Mouse (Mus musculus): ENCODE measurements around the gene Mcfd2. TPM values are rescaled to one million over a fixed set of nuclear protein-coding genes. Genes with fewer than 3 reads are reported as not detected.
"Not testable (repeated sequence)": the region's sequence is repeated elsewhere in the genome, so short reads cannot be mapped to it uniquely, and the experiment has no call there.

Gene Mcfd2
- polyA plus RNA-seq, 1 experiment from 2014 or later, result 85.7 TPM

GRCm38 (mm10) chr17:87304151-87304894, 38.6 kb upstream of the Mcfd2 start:
- no peak for ATAC-seq (ENCODE audit: insufficient number of reproducible peaks, insufficient read depth, low FRiP score, low TSS enrichment, low read depth)
- Histone ChIP-seq H3K36me3 (no peaks in the 10 kb centered on the region), H3K27me3 (no peaks in the 10 kb centered on the region), H3K27ac (no peak overlapping the region), H3K4me1 (peaks cover 6% of the 10 kb centered on the region), H3K4me2 (no peak overlapping the region), H3K9me3 (no peaks in the 10 kb centered on the region), H3K4me3 (no peak overlapping the region), H3K9ac (no peak overlapping the region)
- WGBS, result 84% methylated on average over 11 of the region's 11 CpGs

DNA sequence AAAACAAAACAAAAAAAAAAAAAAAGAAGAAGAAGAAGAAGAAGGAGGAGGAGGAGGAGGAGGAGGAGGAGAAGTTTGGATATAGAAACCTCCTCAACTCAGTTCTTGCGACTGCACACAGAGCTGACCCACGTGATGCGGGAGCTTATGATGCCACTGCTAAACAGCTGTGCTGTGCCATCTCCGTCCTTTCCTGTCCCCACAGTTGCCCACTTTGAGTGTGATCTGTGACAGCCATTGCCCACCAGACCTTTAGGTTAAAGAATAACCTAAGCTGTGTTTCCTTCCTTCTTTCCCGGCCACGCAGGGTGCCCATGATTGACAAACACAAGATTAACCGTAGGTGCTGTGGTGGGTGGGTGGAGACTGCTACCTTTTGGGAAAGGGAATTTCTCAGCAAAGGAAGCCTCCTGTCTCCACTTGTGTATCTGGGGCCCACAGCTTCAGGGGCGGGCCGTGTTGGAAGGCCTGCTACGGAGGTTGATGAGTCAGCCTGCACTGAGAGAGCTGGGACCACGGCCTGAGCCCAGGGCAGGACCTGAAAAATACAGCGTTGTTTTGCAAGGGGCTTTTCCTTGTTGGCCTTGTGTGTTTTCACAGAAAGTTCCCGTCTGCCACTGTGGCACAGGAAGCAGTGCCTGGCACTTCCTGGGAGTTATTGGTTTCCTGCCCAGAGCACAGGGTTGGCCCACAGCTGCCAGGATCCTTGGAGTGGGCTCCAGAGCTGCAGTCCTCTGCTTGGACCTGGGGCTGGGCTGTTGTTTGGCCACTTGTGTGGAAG, 36.5 kb upstream of the Mcfd2 start:
- no peak for ATAC-seq (ENCODE audit: insufficient number of reproducible peaks, insufficient read depth, low FRiP score, low TSS enrichment, low read depth)
- no peak overlapping the region for H3K4me2 ChIP-seq
- H3K9ac ChIP-seq, result no peak overlapping the region
- H3K4me3 ChIP-seq, result no peak overlapping the region
- H3K27ac ChIP-seq, result 0 out of 2 replicates have a peak overlapping the region, but pooled peaks have one; percentile 3
- 77% methylated on average over 13 of the region's 13 CpGs for WGBS
- H3K9me3 ChIP-seq, result no peaks in the 10 kb centered on the region
- no peaks in the 10 kb centered on the region for H3K36me3 ChIP-seq
- no peaks in the 10 kb centered on the region for H3K27me3 ChIP-seq
- peaks cover 12% of the 10 kb centered on the region for H3K4me1 ChIP-seq

DNA sequence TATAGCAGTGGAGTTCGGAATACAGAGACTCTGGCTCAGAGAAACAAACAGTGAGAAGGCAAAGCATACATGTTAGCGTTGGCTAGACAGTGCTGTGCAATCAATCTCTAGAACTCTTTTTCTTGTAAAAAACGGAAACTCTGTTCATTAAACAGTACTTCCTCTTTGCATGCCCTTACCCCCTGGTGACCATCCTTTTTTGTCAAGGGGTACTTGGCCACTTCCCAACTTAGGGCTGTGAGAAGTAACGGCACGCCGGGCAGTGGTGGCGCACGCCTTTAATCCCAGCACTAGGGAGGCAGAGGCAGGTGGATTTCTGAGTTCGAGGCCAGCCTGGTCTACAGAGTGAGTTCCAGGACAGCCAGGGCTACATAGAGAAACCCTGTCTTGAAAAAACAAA, 35.9 kb upstream of the Mcfd2 start:
- WGBS, result 91% methylated on average over 9 of the region's 9 CpGs
- H3K27ac ChIP-seq; H3K4me1 ChIP-seq; H3K36me3 ChIP-seq; H3K9me3 ChIP-seq; H3K4me3 ChIP-seq; H3K27me3 ChIP-seq; H3K4me2 ChIP-seq; ATAC-seq (ENCODE audit: insufficient number of reproducible peaks, insufficient read depth, low FRiP score, low TSS enrichment, low read depth); H3K9ac ChIP-seq: not testable (repeated sequence)

GRCm38 (mm10) chr17:87300340-87300739, 34.6 kb upstream of the Mcfd2 start:
- H3K9ac ChIP-seq, result no peak overlapping the region
- H3K4me3 ChIP-seq, result no peak overlapping the region
- no peaks in the 10 kb centered on the region for H3K9me3 ChIP-seq
- no peak overlapping the region for H3K27ac ChIP-seq
- no peaks in the 10 kb centered on the region for H3K36me3 ChIP-seq
- ATAC-seq (ENCODE audit: insufficient number of reproducible peaks, insufficient read depth, low FRiP score, low TSS enrichment, low read depth), result no peak
- H3K4me2 ChIP-seq, result no peak overlapping the region
- H3K4me1 ChIP-seq, result peaks cover 8% of the 10 kb centered on the region
- H3K27me3 ChIP-seq, result no peaks in the 10 kb centered on the region
- 87% methylated on average over 10 of the region's 10 CpGs for WGBS

- 66% methylated on average over 6 of the region's 6 CpGs for WGBS
- ATAC-seq (ENCODE audit: insufficient number of reproducible peaks, insufficient read depth, low FRiP score, low TSS enrichment, low read depth), result no peak
- H3K9ac ChIP-seq, result no peak overlapping the region
- H3K4me2 ChIP-seq, result no peak overlapping the region
- H3K9me3 ChIP-seq, result no peaks in the 10 kb centered on the region
- no peaks in the 10 kb centered on the region for H3K27me3 ChIP-seq
- H3K4me1 ChIP-seq, result peaks cover 8% of the 10 kb centered on the region
- no peaks in the 10 kb centered on the region for H3K36me3 ChIP-seq
- H3K4me3 ChIP-seq, result no peak overlapping the region
- H3K27ac ChIP-seq, result no peak overlapping the region
These were observed 33.2 kb upstream of the Mcfd2 start for GRCm38 (mm10) chr17:87298944-87299343.

GRCm38 (mm10) chr17:87296701-87297100, 31.0 kb upstream of the Mcfd2 start:
- H3K9me3 ChIP-seq; H3K36me3 ChIP-seq; H3K4me2 ChIP-seq; ATAC-seq (ENCODE audit: insufficient number of reproducible peaks, insufficient read depth, low FRiP score, low TSS enrichment, low read depth); H3K27me3 ChIP-seq; H3K4me1 ChIP-seq; H3K4me3 ChIP-seq; H3K9ac ChIP-seq; H3K27ac ChIP-seq: not testable (repeated sequence)
- 79% methylated on average over 1 of the region's 1 CpGs for WGBS

GRCm38 (mm10) chr17:87295738-87296137, 30.0 kb upstream of the Mcfd2 start:
- H3K4me3 ChIP-seq, result no peak overlapping the region
- 87% methylated on average over 7 of the region's 7 CpGs for WGBS

DNA sequence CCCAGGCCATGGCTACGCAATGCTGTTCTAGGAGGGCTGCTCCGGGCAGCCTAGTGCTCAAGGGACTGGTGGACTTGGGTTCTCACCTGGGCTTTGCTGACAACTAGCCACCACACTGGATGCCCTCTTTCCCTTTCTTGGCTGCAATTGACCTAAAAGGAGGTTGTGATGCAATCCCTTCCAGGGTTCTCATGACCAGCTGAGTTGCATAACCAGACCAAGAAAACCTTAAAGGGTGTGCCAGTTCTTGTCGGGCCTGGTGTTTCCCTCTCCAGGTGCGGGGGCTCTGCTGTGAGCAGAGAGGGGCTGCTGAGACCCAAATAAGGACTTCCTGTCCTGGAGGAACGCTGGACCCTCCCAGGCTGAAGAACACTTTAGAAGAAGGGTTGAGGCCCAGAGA, 27.4 kb upstream of the Mcfd2 start:
- peaks cover 4% of the 10 kb centered on the region for H3K4me1 ChIP-seq
- H3K9me3 ChIP-seq, result no peaks in the 10 kb centered on the region
- WGBS, result 82% methylated on average over 5 of the region's 5 CpGs
- H3K36me3 ChIP-seq, result 0 out of 2 replicates have a peak, but pooled peaks cover 4% of the 10 kb centered on the region
- peaks cover 10% of the 10 kb centered on the region; the same call in 1 of the 2 replicates for H3K27me3 ChIP-seq
- no peak overlapping the region for H3K4me2 ChIP-seq
- H3K9ac ChIP-seq, result no peak overlapping the region
- ATAC-seq (ENCODE audit: insufficient number of reproducible peaks, insufficient read depth, low FRiP score, low TSS enrichment, low read depth), result no peak
- no peak overlapping the region for H3K4me3 ChIP-seq
- H3K27ac ChIP-seq, result no peak overlapping the region

More at GRCm38 (mm10) chr17:87295738-87296137, 30.0 kb upstream of the Mcfd2 start:
- ATAC-seq (ENCODE audit: insufficient number of reproducible peaks, insufficient read depth, low FRiP score, low TSS enrichment, low read depth), result no peak
- no peaks in the 10 kb centered on the region for H3K9me3 ChIP-seq
- H3K9ac ChIP-seq, result no peak overlapping the region
- 0 out of 2 replicates have a peak, but pooled peaks cover 4% of the 10 kb centered on the region for H3K36me3 ChIP-seq
- no peak overlapping the region for H3K27ac ChIP-seq
- no peaks in the 10 kb centered on the region for H3K27me3 ChIP-seq
- H3K4me2 ChIP-seq, result no peak overlapping the region
- peaks cover 8% of the 10 kb centered on the region for H3K4me1 ChIP-seq

- Histone ChIP-seq H3K4me2 (no peak overlapping the region), H3K9me3 (no peaks in the 10 kb centered on the region), H3K27me3 (peaks cover 15% of the 10 kb centered on the region; the same call in 1 of the 2 replicates), H3K4me1 (peaks cover 14% of the 10 kb centered on the region), H3K4me3 (no peak overlapping the region), H3K36me3 (0 out of 2 replicates have a peak, but pooled peaks cover 4% of the 10 kb centered on the region), H3K27ac (no peak overlapping the region), H3K9ac (no peak overlapping the region)
- WGBS, result 87% methylated on average over 5 of the region's 5 CpGs
- no peak for ATAC-seq (ENCODE audit: insufficient number of reproducible peaks, insufficient read depth, low FRiP score, low TSS enrichment, low read depth)
These were observed 26.0 kb upstream of the Mcfd2 start for GRCm38 (mm10) chr17:87291782-87292181.

DNA sequence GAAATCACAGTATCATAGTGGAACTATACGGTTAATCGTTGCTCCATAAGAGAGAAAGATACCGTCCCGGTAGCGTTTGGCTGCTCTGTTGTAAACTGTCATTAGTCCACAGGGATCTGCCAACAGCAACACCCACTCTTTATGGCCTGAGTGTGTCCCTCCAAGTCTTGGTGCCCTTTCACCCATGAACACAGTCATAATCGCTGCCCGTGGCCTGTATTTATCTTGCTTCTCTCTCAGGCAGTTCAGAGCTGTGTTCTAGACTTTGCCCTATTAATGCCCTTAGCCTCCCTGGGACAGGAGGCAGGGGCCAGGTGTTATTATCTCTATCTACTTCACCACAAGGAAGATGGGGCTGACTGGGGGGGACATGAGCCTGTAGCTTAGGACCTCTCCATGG, 25.3 kb upstream of the Mcfd2 start:
- 96% methylated on average over 7 of the region's 7 CpGs for WGBS
- Histone ChIP-seq H3K27me3 (peaks cover 17% of the 10 kb centered on the region; the same call in 1 of the 2 replicates), H3K4me3 (no peak overlapping the region), H3K4me1 (peaks cover 21% of the 10 kb centered on the region), H3K4me2 (no peak overlapping the region), H3K27ac (no peak overlapping the region), H3K9ac (no peak overlapping the region), H3K36me3 (0 out of 2 replicates have a peak, but pooled peaks cover 4% of the 10 kb centered on the region), H3K9me3 (no peaks in the 10 kb centered on the region)
- ATAC-seq (ENCODE audit: insufficient number of reproducible peaks, insufficient read depth, low FRiP score, low TSS enrichment, low read depth), result no peak

- Histone ChIP-seq H3K4me2 (no peak overlapping the region), H3K9me3 (no peaks in the 10 kb centered on the region), H3K4me1 (peaks cover 24% of the 10 kb centered on the region), H3K36me3 (0 out of 2 replicates have a peak, but pooled peaks cover 4% of the 10 kb centered on the region), H3K27ac (no peak overlapping the region), H3K4me3 (no peak overlapping the region), H3K9ac (no peak overlapping the region), H3K27me3 (peaks cover 32% of the 10 kb centered on the region)
- ATAC-seq (ENCODE audit: insufficient number of reproducible peaks, insufficient read depth, low FRiP score, low TSS enrichment, low read depth), result no peak
- 69% methylated on average over 5 of the region's 5 CpGs for WGBS
These were observed 23.6 kb upstream of the Mcfd2 start for GRCm38 (mm10) chr17:87289367-87289766.

Measured in embryonic facial prominence, embryonic 13.5 days (tissue).